Mouse (Mus musculus) liver, postnatal 0 days (tissue): ENCODE results near the gene Mad1l1. TPM values are rescaled to one million over a fixed set of nuclear protein-coding genes. Genes with fewer than 3 reads are reported as not detected.

ENCODE experiments used
- ATAC-seq: fragments of 200-750 bp; cut with Nextera tagmentation; 2 replicates; pipeline ENCODE4 v1.8.0; 2017; ENCODE audit warnings: mild to moderate bottlenecking, moderate library complexity
- DNase-seq: peaks from one replicate; pipeline ENCODE4 v3.0.0-alpha.2; 2016
- H3K27ac ChIP-seq: fragments of 300-500 bp; sonication (generic); 2 replicates; pipeline ENCODE4 v1.5.1; 2014; ENCODE audit warnings: antibody characterized with exemption, moderate library complexity, mild to moderate bottlenecking, low read depth
- H3K27me3 ChIP-seq: fragments of 300-500 bp; sonication (generic); 2 replicates; pipeline ENCODE4 v1.6.1; 2014; ENCODE audit warnings: low read length, control low read depth, mixed read lengths; ENCODE audit not compliant: insufficient read depth
- H3K36me3 ChIP-seq: fragments of 300-500 bp; sonication (generic); replicated peaks from 2 replicates; pipeline ENCODE4 v1.6.1; 2014; ENCODE audit warnings: mild to moderate bottlenecking, control low read depth, low read length, moderate library complexity, mixed read lengths; ENCODE audit not compliant: insufficient read depth
- H3K4me1 ChIP-seq: fragments of 300-500 bp; sonication (generic); 2 replicates; pipeline ENCODE4 v1.6.1; 2014; ENCODE audit warnings: antibody characterized with exemption, mild to moderate bottlenecking, control low read depth; ENCODE audit not compliant: insufficient read depth
- H3K4me2 ChIP-seq: fragments of 300-500 bp; sonication (generic); 2 replicates; pipeline ENCODE4 v1.6.1; 2014; ENCODE audit warnings: low read depth, mild to moderate bottlenecking, low read length, moderate library complexity, mixed read lengths
- H3K4me3 ChIP-seq: fragments of 300-500 bp; sonication (generic); 2 replicates; pipeline ENCODE4 v1.5.1; 2014; ENCODE audit warnings: low read depth, low read length
- H3K9ac ChIP-seq: fragments of 300-500 bp; sonication (generic); replicated peaks from 2 replicates; pipeline ENCODE4 v1.6.1; 2014; ENCODE audit warnings: mild to moderate bottlenecking, moderate library complexity
- H3K9me3 ChIP-seq: fragments of 300-500 bp; sonication (generic); 2 replicates; pipeline ENCODE4 v1.6.1; 2016; ENCODE audit warnings: mild to moderate bottlenecking, control low read depth, low read length, mixed read lengths
- CTCF ChIP-seq: sonication (generic); IDR thresholded peaks from 2 replicates; pipeline ENCODE4 v1.5.1; 2016; ENCODE audit warnings: antibody characterized with exemption, low read depth
- EP300 ChIP-seq: IDR thresholded peaks from 2 replicates; pipeline ENCODE4 v1.6.1; 2016; ENCODE audit warnings: antibody characterized with exemption, low read depth, mild to moderate bottlenecking
- WGBS: fragments of 180-500 bp; shearing (Covaris S2); extraction: QIAGEN DNeasy Blood & Tissue Kit; methylation state at CpG from one replicate; pipeline ENCODE4 v1.1.7; 2014; ENCODE audit not compliant: insufficient replicate concordance; 5-methylcytosine and 5-hydroxymethylcytosine counted together
- polyA plus RNA-seq: library from polyadenylated mRNA; unstranded; fragments of >200 nt; fragmentation: Nextera tagmentation; extraction: Ambion mirVana; gene quantifications from 2 replicates; pipeline ENCODE4 v1.2.1, GENCODE M21; 2015

The Mad1l1 gene
- polyA plus RNA-seq, 1 experiment from 2014 or later = 17.0 TPM

DNA sequence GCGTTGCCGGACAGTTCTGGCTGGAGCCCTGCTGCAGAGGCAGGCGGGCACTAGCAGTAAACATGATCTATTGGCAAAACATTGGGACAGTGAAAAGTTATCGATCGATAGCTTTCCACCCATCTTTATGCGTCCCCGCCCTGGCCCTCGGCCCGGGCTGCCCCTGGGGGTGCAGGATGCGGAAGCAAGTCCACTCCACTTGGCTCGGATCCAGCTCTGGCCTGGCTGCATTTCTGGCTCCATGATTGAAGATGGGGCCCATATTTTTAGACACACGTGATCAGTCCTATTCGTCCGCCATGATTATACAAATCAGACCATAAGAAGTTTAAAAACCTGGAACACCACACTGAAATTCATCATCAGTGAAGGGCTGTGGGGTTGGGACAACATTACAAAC, 355.8 kb downstream of the Mad1l1 start:
- DNase-seq = no peak
- no peak overlapping the region for H3K27ac ChIP-seq
- 82% methylated on average over 14 of the region's 14 CpGs for WGBS
- no peaks in the 10 kb centered on the region for H3K36me3 ChIP-seq
- H3K9ac ChIP-seq = no peak overlapping the region
- H3K27me3 ChIP-seq = no peaks in the 10 kb centered on the region
- H3K4me2 ChIP-seq = no peak overlapping the region
- TF ChIP-seq EP300 (no peak), CTCF (no peak)
- H3K4me3 ChIP-seq = no peak overlapping the region
- ATAC-seq = no peak
- no peaks in the 10 kb centered on the region for H3K9me3 ChIP-seq
- no peaks in the 10 kb centered on the region for H3K4me1 ChIP-seq

GRCm38 (mm10) chr5:139964391-139964790, 357.0 kb downstream of the Mad1l1 start:
- Histone ChIP-seq H3K4me2 (no peak overlapping the region), H3K9ac (no peak overlapping the region), H3K36me3 (no peaks in the 10 kb centered on the region), H3K9me3 (no peaks in the 10 kb centered on the region), H3K4me1 (no peaks in the 10 kb centered on the region), H3K27ac (no peak overlapping the region), H3K4me3 (no peak overlapping the region), H3K27me3 (no peaks in the 10 kb centered on the region)
- 61% methylated on average over 5 of the region's 5 CpGs for WGBS
- ATAC-seq (no peak), DNase-seq (no peak)
- no peak for TF ChIP-seq CTCF
- no peak for TF ChIP-seq EP300

GRCm38 (mm10) chr5:139959741-139960140, 361.6 kb downstream of the Mad1l1 start:
- TF ChIP-seq EP300 = no peak
- TF ChIP-seq CTCF = no peak
- ATAC-seq = no peak
- Histone ChIP-seq H3K9ac (no peak overlapping the region), H3K4me2 (no peak overlapping the region), H3K4me3 (no peak overlapping the region), H3K36me3 (no peaks in the 10 kb centered on the region), H3K27me3 (no peaks in the 10 kb centered on the region), H3K4me1 (no peaks in the 10 kb centered on the region), H3K9me3 (no peaks in the 10 kb centered on the region), H3K27ac (no peak overlapping the region)
- WGBS = 72% methylated on average over 4 of the region's 4 CpGs
- no peak for DNase-seq

Other genes starting within 250 kb of the Mad1l1 start
- 18.1 and 18.6 TPM in 2 replicates for gene Nudt1, start 104 bp upstream of the Mad1l1 start, polyA plus RNA-seq
- 7.2 and 8.1 TPM in 2 replicates for gene Mrm2, start 10.3 kb upstream of the Mad1l1 start, polyA plus RNA-seq
- gene Snx8, start 67.7 kb upstream of the Mad1l1 start, polyA plus RNA-seq = 11.4 and 12.1 TPM in 2 replicates
- gene Eif3b, start 97.8 kb upstream of the Mad1l1 start, polyA plus RNA-seq = 35.5 and 38.7 TPM in 2 replicates
- gene Gm4869, start 124.1 kb upstream of the Mad1l1 start, polyA plus RNA-seq = not detected in 2 replicates
- 8.6 and 9.1 TPM in 2 replicates for gene Chst12, start 184.0 kb upstream of the Mad1l1 start, polyA plus RNA-seq
- not detected in 2 replicates for gene Grifin, start 243.5 kb upstream of the Mad1l1 start, polyA plus RNA-seq